Mouse (Mus musculus) lung, postnatal 14 days (tissue): ENCODE data around the gene Dars.
"Not testable (repeated sequence)": the region's sequence is repeated elsewhere in the genome, so short reads cannot be mapped to it uniquely, and the experiment has no call there.

Experiments
- DNase-seq: peaks from one replicate; pipeline ENCODE4 v3.0.0; 2021

Dars gene

DNA sequence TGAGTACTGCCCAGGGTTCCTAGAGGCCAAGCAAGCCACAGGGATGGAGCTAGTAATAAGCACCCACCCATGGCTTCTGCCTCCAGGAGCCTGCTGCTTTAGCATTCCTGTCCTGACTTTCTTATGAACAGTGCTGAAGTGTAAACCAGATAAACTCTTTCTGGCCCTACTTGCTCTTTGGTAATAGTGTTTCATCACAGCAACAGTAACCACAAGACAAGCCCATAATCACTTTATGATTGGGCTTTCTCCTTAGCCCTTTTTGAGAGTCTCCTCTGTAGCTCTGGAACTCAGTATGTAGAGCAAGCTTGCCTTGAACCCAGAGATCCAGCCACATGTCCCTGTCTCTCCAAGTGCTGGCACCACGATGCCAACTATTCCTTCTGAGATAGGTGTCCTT is 86.9 kb downstream of the Dars start:
- DNase-seq = no peak

DNA sequence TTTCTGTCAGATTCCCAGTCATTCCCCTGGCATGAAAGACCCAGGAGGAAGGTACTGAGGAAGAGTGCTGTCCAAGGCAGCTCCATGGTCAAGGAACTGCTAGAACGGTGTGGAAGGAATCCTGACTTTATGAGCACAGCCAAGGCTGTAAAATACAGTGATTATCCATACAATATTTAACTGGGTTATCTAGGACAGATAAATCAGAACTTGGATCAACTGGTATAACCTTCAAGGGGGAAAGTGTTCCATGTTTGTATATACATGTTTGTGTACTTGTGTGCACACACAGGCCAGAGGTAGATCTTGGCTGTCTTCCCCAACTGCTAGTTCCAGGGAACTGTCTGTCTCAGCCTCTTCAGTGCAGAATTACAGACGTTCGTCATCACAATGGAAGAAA is 89.0 kb downstream of the Dars start, which contains the start of gene Lct:
TSS of gene Lct (minus strand) at position 101 of the 400 bp plus-strand sequence.
- DNase-seq = no peak

DNA sequence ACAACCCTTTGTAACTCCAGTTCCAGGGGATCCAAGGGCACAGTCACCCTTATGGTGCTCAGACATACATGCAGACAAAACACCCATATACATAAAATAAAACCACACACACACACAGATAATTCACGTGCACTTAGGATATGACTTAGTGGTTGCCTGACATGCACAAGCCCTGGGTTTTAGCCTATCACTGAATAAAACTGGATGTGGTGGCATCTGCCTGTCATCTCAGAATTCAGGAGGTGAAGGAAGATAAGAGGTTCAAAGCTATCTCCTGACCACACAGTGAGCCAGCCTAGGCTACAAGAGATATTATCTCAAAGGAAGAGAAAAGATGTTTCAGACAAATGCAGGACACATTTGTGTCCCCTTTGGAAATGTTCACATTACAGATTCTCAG is 90.0 kb downstream of the Dars start:
- DNase-seq = no peak

DNA sequence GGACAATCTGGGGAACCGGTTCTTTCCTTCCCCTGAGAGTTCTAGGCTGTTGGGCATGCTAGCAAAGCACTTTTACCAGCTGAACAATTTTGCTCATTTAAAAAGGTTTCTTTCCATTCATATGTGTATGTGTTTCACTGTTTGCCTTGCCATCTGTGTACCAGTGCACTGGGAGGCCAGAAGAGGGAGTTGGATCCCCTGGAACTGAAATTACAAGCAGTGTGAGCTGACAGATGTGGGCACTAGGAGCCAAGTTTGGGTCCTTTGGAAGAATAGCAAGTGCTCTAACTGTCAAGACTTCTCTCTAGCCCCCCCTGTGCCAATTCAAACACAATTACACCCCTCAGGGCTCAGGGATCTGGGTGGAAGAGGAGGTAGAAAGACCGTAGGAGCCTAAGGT is 92.4 kb downstream of the Dars start:
- DNase-seq = no peak

DNA sequence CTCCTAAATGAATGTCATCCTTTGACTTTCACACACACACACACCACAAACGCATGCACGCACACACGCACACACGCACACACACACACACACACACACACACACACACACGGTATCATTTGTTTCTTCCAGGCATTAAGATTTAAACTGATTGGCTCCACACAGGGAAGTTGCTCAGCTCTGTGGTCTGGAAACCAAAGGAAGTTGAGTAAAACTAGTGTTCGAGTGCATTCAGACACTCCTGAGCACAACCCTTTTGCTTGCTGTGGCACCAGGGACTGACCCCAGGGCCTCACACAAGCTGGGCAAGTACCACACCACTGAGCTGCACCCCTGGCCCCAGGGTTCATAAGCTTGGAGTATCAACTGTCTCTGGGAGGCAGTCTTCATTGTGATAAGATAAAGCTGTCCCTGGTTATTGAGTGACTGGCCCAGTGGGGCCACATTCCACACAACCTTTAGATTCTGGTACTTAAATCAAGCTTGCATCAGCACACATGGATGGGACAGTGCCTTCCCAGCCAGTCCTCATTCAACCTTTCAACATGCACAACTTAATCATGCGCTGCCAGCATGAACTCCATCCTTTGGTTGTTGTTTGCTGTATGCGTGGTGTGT is 94.0 kb downstream of the Dars start:
- no peak for DNase-seq

DNA sequence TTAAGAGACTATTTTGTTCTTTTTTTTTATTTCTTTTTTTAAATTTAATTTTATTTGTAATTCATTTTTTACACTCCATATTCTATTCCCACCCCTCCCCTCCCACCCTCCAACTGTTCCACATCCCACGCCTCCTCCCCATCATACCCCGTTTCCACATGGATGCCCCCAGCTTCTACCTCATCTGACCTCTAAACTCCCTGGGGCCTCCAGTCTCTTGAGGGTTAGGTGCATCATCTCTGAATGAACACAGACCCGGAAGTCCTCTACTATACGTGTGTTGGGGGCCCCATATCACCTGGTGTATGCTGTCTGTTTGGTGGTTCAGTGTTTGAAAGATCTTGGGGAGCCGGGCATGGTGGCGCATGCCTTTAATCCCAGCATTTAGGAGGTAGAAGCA is 97.9 kb downstream of the Dars start:
- not testable (repeated sequence) for DNase-seq

DNA sequence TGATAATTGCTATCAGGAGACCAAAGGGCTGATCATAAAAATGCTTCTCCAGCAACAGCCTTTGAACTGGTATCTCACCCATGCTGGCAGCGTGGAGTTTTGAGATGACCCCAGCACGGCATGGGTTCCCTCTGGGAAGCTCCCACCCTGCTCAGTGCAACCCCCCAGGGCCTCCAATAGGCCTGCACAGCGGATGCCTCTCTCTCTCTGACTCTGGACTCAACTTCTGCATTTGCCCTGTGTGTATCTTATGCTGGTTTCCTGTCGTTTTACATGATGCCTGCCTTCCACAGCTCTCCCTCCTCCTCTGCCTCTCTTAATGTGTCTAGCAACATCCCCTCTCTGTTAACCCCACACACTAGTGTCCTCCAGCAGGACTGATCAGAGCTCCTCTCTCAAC is 102.5 kb downstream of the Dars start:
- DNase-seq = no peak
